Mouse (Mus musculus): ENCODE results near the gene Mrgpre.

The Mrgpre gene

GRCm38 (mm10) chr7:143739511-143740461 lies 44.5 kb downstream of the Mrgpre start:
- peak; percentile 78 for DNase-seq (ENCODE audit: low read depth, low spot score)

- DNase-seq (ENCODE audit: low read depth, low spot score): peak; percentile 21
Measured at GRCm38 (mm10) chr7:143738601-143739006, 45.7 kb downstream of the Mrgpre start.

GRCm38 (mm10) chr7:143738194-143738593 lies 46.1 kb downstream of the Mrgpre start:
- DNase-seq (ENCODE audit: low read depth, low spot score): no peak

GRCm38 (mm10) chr7:143733746-143734145 lies 50.6 kb downstream of the Mrgpre start:
- DNase-seq (ENCODE audit: low read depth, low spot score): no peak

- DNase-seq (ENCODE audit: low read depth, low spot score): no peak
Measured at GRCm38 (mm10) chr7:143729886-143730285, 54.4 kb downstream of the Mrgpre start.
